ENCODE assay signal across 23 mouse cellular contexts in the genomic region with DNA sequence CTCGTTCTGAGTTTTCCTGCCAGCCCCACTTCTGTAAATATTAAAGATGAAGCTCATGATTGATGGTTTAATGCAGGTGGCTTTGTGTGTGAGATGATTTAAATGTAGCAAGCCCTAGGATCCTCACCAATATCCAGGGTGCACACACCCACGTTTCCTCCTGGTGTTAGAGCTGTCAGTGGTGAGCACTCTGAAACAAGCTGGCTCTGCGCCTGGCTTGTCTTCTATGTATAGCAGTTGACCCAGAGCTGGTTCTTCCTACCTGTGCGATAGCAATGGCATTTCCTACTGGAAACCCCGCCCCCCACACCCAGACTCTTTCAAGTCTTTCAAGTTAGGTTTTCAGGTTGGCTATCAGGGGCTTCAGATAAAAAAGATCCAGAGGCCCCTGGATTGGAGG. TPM values are rescaled to one million over a fixed set of nuclear protein-coding genes. Genes with fewer than 3 reads are reported as not detected.
DNase-seq lines count a peak whose midpoint lies in the region; ATAC-seq and TF ChIP-seq lines count a peak whose summit lies in the region.
"Had no signal": no experiment of that assay in that cellular context is flagged by ENCODE, and none has a peak within 500 bp of the region (broad histone marks: within the 10 kb centered on the region; RNA-seq: fewer than 3 reads in every experiment).

No protein-coding gene starts in this region.

- H3K27me3 ChIP-seq in kidney, adult 2 months (replicated peaks; ENCODE audit: control insufficient read depth, insufficient read depth, low read length) = no peaks in the 10 kb centered on the region
- H3K27me3 ChIP-seq: embryonic facial prominence, embryonic 15.5 days; forebrain, embryonic 12.5 days; liver, embryonic 13.5 days; megakaryocyte, embryonic 14.5 days; Patski had no signal

- ATAC-seq in frontal cortex, adult (ENCODE audit: low TSS enrichment) = peak; percentile 54
- ATAC-seq: lung, postnatal 0 days; midbrain, embryonic 16.5 days; Patski had no signal

- 0 out of 2 replicates have a peak, but pooled peaks cover 2% of the 10 kb centered on the region for H3K36me3 ChIP-seq in kidney, adult 2 months (ENCODE audit: control insufficient read depth, insufficient read depth, low read length)

- DNase-seq in frontal cortex, postnatal 14 days (ENCODE audit: low spot score in 2 of 2) = no peak
- DNase-seq in left cerebral cortex, adult 2 months (ENCODE audit: extremely low spot score in 1 of 2, low spot score in 2 of 2) = peak; percentile 31 to 32
- DNase-seq in left cerebral cortex, adult 11 months (ENCODE audit: low spot score) = no peak
- DNase-seq in cerebellum, postnatal 10 days = peak; percentile 42 to 44
- DNase-seq in heart, postnatal 10 days = peak; percentile 48 to 65
- no peak for DNase-seq in kidney, adult 2 months
- DNase-seq in urinary bladder, postnatal 36 days (ENCODE audit: low spot score in 2 of 2) = no peak
- DNase-seq: B cell, adult 2 months; gastrocnemius, postnatal 10 days; liver, embryonic 13.5 days had no signal

- TF ChIP-seq CTCF in left cerebral cortex, adult 2 months (IDR thresholded peaks at IDR 0.05) = no peak
- no peak for TF ChIP-seq CTCF in kidney, adult 2 months (conservative IDR thresholded peaks at IDR 0.05; ENCODE audit: insufficient read depth, insufficient read length, low read depth, low read length)

- WGBS in kidney, adult 2 months = 68% methylated on average over 5 of the region's 5 CpGs

- no peak for TF ChIP-seq POLR2A in kidney, adult 2 months (IDR thresholded peaks at IDR 0.05; ENCODE audit: low read depth, low read length)

- intact Hi-C loops in left cerebral cortex, adult 2 months (cut with DNase I) = no loop called here
- intact Hi-C loops in heart, postnatal 10 days (cut with DNase I) = no loop called here

- H3K27ac ChIP-seq in left cerebral cortex, adult 2 months = no peak overlapping the region
- no peak overlapping the region for H3K27ac ChIP-seq in kidney, adult 2 months (ENCODE audit: insufficient read depth, low read depth, low read length)
- H3K27ac ChIP-seq: embryonic facial prominence, embryonic 15.5 days; forebrain, embryonic 12.5 days; liver, embryonic 13.5 days had no signal

- H3K4me1 ChIP-seq in kidney, adult 2 months (ENCODE audit: control insufficient read depth, insufficient read depth, low read length) = peaks cover 6% of the 10 kb centered on the region; the same call in 1 of the 2 replicates
- H3K4me1 ChIP-seq: embryonic facial prominence, embryonic 15.5 days; forebrain, embryonic 12.5 days; liver, embryonic 13.5 days had no signal

- H3K4me3 ChIP-seq in left cerebral cortex, adult 2 months = no peak overlapping the region
- no peak overlapping the region for H3K4me3 ChIP-seq in kidney, adult 2 months (ENCODE audit: insufficient read depth, low read depth, low read length)
- H3K4me3 ChIP-seq: embryonic facial prominence, embryonic 15.5 days; forebrain, embryonic 12.5 days; liver, embryonic 13.5 days; megakaryocyte, embryonic 14.5 days had no signal

RNA-seq across cellular contexts. Expression of gene Gm5129, which starts 39.7 kb away (rescaled TPM):
- 1 to 10 TPM in 1 of 2 experiments, not detected in 1; 1.6 TPM for total RNA-seq in left cerebral cortex, adult 2 months (2021)
- not detected for total RNA-seq in heart, postnatal 10 days (2021)
- not detected in 2 replicates for polyA plus RNA-seq in kidney, adult 2 months (2012; rRNA removed)
- total RNA-seq: gastrocnemius, postnatal 10 days; hematopoietic stem cell, adult 5-6 weeks had no signal
- polyA plus RNA-seq: embryonic facial prominence, embryonic 15.5 days; forebrain, embryonic 12.5 days; intestine, embryonic 14.5 days; kidney, embryonic 16.5 days; limb, embryonic 11.5 days; liver, embryonic 13.5 days; lung, postnatal 0 days; midbrain, embryonic 16.5 days; Patski; small intestine, adult 2 months; stomach, embryonic 14.5 days had no signal

RNA-seq across cellular contexts. Expression of gene Dnajb6, which starts 39.9 kb away (rescaled TPM):
- 100 to 1,000 TPM; 157 to 169 TPM for total RNA-seq in left cerebral cortex, adult 2 months (2021)
- total RNA-seq in heart, postnatal 10 days (2021) = 10 to 100 TPM; 75.4 to 78.2 TPM
- 49.8 and 58.7 TPM in 2 replicates for polyA plus RNA-seq in kidney, adult 2 months (2012; rRNA removed)

Comparison
In these comparisons a context has a peak if more than half of its experiments do, and no peak if none do; other contexts are left out.
1. DNase-seq: peak in left cerebral cortex, adult 2 months (2 of 2), cerebellum, postnatal 10 days (2 of 2) and heart, postnatal 10 days (2 of 2); none in frontal cortex, postnatal 14 days (0 of 2), left cerebral cortex, adult 11 months (single experiment), kidney, adult 2 months (single experiment) and urinary bladder, postnatal 36 days (0 of 2).